Mouse (Mus musculus) kidney, postnatal 4 days (tissue): ENCODE measurements around the gene Ginm1.

ENCODE experiments used
- DNase-seq, 2 experiments: peaks; one replicate each; pipeline ENCODE4 v3.0.0; 2021; ENCODE audit warnings: mixed read lengths in 2 of 2

The Ginm1 gene

DNA sequence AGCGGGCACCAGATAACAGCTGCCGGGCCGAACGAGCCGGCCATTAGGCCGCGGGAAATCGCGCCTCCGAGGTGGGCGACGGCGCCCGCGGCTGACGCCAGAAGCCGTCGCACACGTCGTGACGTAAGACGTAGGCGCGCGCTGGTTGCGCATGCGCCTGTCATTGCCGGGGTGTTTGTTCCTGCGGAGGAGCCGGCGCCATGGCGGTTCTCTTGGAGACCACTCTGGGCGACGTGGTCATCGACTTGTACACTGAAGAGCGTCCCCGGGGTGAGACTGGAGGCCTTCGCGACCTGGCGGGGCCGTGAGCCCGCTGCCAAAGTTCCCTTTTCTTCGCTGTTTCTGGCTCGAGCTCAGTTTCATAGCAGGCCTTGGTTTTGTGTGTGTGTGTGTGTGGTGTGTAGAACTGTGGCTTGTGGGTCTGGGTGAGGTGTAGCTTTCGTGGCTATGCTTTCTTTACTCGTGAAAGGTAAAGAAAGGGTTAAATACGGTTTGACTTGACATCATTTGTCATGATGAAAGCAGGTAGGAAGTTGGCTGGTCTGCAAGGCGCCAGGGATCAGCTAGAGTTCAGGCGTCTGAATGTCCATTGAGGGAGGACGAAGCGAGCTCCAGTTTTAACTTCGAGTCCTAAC lies at the start of gene Ginm1, which contains the start of gene Ppil4:
Gene Ginm1, minus strand, starts transcription at position 74 of the 635 bp plus-strand sequence.
Gene Ppil4, plus strand, starts transcription at position 141 of the 635 bp plus-strand sequence.
- peak; percentile 92 to 95 for DNase-seq

DNA sequence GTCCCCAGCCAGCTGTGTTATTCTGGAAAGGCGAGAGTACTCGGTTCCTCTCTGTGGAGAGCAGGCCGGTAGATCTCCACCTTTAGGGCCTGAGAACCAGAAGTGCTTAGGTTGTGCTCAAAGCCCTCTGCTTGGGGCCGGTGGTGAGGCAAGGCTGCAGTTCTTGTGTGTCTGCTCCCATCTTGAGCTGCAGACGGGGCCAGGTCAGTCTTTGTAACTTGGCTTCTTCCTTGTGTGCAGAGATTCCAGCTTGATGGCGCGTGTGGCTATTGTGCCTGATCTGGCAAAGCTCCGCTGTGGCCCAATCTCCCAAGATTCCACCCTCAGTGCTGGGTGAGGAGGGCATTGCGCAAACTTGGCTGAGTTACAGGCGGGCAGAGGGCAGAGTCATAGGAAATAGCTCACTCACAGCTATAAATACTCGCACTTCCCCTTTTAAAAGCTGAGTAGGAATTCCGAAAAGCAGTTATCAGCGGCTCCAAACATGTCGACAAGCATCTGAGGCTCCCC lies 49.0 kb upstream of the Ginm1 start:
- peak; percentile 46 to 60 for DNase-seq

DNA sequence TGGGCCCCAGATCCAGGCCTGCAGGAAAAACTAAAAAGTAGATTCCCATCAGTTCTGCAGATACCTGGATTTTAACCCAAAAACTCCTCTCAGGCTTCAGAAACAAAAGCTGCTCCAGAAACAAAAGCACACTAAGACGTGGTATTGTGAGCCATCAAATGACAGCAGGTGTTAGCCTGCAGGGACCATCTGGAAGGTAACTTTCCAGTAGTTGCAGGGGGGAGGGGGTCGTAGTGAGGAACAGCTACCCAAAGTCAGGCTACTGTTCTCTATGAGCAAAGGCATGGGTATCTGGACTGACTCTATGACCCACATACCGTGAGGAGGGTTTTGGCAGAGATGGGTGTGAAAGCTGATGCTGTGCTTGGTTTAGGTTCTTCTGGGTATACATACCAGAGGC lies 48.2 kb upstream of the Ginm1 start:
- no peak for DNase-seq

DNA sequence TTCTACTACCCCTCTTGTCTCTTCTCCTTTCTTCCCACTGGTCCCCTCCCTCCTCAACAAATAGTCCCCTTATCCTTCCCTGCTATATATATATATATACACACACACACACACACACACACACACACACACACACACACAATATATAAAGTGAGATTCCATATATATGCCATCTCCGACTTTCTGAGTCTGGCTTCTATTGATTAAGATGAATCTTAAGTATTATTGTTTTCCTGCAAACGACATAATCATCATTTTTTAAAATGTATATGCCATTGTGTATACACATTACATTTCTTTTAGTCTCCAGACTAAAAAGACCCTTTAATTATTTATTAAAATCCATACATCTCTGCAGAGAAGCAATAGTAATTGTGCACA lies 47.7 kb upstream of the Ginm1 start:
- no peak for DNase-seq

DNA sequence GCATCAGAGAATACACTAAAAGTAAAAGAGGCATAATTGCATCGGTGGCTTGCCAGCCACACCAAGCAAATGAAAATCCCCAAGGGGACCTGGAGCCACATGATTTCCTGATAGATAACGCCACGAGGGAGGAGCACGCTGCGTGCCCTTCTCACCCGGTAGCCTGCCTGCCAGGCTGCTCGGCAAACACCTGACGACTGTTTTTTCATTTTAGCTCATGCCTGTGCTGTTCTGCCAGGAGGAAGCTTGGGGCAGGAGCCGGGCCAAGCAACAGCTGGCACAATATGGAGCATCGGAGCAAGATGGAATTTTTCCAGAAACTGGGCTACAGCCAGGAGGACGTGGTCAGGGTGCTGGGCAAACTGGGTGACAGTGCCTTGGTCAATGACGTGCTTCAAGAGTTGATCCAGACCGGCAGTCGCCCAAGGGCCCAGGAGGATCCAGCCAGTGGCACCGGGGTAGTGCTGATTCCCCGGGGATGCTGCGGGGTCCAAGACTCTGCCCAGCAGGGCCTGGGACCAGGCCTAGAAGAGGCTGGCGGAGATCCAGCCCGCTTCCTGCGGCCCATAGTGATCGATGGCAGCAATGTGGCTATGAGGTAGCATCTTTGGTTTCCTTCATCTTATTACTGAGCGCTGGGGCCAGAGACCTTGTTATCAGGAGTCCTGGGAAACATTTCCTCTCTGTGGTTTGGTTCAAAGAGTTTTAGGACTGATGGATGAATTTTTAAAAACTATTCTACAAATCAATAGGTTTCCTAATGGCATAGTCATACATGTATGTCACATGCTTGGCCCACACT lies 47.1 kb upstream of the Ginm1 start:
- no peak for DNase-seq

DNA sequence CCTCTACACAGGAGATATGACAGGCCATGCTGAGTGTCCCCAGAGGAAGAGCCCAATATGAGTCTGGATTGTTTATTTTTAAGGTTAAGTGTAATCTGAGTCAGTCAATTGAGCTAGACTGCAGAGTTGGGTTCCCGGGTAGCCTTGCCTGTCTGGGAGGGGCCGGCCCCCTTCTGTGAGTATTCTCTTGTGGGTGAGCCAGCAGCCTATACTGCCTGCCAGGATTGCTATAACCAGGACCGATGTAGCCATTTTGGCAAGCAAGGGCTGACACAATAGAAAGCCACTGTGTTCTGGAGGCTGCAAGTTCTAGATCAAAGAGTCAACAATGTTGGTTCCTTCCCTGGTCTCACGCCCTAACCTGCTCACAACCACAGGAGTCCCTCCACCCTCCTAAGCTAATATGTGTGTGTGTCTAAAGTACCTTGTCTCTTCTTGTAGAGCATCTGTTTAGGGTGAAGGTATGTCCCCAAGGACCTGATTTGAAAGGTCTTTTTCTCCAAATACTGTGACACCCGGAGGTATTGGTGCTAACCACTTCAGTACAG lies 46.3 kb upstream of the Ginm1 start:
- no peak for DNase-seq

DNA sequence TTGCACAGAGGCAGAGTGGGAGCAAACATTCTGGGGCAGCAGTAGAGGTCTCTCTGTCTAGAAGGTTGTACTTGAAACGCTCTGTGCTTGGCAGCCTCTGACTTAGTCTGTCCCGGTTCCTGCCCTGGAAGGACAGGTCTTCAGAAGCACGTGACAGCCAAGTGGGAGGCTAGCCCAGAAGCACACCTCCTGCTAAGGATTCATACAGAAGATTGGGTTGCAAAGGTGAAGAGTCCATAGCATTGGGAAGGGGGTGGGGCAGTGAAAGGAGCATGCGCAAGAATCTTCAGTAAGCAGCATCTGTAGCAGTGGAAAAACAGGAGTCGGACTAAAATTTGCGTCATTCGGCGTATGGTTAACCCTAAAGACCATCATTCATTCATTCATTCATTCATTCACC lies 45.4 kb upstream of the Ginm1 start:
- no peak for DNase-seq

DNA sequence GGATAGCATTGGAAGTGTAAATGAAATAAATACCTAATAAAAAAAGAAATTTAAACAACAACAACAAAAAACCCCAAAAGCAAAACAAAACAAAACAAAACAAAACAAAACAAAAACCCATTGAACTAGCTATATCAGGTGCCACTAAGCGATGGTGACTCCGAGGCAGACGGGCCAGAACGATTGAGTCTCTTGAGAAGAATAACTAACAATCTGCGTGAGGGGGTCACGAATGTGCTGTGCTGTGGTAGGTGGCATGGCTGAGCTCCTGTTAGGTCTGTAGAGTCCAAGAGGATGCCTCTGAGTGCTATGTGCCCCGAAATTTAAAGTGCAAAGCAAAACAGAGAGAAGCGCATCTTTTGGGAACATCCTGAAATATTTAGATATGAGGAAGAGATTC lies 44.8 kb upstream of the Ginm1 start:
- DNase-seq: no peak

DNA sequence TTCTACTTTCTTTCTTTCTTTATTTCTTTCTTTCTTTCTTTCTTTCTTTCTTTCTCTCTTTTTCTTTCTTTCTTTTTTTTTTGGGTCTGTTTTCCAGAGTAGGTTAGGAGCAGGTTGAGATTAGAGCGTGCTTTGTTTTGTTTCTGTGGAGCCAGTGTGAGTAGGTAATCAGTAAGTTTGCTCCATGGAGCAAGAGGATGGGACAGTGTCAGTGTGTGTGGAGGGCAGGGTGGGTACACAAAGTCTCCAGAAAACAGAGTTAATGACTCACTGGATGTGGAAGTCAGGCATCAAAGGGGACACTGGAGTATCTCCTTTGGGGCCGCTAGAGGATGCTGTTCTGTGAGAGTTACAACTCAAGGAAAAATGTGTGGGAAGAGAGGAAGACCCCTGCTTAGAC lies 44.3 kb upstream of the Ginm1 start:
- no peak for DNase-seq

DNA sequence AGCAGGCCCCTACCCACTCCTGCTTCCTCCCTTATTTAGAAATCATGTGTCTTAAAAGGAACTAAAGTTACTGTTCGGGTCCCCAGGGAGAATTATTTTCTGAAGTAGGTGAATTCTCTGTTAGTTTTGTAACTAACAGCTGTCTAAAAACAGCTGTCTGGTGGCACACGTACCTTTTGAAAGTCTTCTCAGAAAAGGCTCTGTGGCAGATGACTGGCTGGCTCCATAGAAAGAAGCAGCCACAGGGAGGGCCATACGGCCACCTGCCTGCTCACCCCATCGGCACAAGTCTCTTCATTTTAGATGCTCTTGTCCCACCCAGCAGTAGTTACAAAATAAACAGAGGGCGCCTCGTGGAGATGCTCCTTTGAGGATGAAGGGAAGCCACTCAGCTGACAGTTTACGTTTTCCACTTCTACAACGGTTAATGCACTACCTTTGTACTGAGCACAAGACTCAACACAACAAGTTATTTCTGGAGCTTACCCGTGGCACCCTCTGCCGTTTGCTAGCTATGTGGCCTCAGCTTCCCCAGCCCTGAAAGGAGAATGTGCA lies 42.1 kb upstream of the Ginm1 start:
- no peak for DNase-seq

DNA sequence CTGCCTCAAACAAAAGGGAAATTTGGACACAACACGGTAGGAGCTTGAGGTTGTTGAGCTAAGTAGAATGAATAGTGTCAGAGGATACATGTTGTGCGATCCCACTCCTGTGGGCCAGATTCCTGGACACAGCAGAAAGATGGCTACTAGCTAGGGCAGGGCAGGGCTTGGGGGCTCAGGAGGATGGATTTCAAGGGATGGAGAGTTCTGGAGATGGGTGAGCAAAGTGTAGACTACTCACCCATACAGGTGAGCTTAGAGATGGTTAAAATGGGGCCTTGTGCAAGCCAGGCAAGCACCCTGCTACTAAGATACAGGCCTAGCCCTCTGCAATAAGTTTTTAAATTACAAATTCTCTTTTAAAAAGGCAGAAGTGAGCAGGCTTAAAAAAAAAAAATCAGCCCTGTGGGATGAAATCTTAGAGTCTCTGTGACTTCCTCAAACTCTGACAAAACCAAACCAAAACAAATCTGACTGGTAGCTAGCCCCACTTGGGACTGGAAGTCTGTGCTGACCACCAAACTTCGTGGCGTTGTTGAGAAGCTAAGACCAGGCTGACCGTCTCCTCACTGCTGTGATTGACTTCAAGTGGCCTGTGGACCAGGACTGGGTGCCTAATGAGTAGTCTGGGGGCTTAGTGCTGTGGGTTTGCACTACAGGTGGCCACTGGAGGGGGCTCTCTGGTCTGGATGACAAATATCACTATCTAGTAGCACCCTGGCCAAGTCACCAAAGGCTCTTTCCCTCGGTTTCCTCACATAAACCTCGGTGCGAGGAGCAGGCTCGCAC lies 40.9 kb upstream of the Ginm1 start:
- no peak for DNase-seq

DNA sequence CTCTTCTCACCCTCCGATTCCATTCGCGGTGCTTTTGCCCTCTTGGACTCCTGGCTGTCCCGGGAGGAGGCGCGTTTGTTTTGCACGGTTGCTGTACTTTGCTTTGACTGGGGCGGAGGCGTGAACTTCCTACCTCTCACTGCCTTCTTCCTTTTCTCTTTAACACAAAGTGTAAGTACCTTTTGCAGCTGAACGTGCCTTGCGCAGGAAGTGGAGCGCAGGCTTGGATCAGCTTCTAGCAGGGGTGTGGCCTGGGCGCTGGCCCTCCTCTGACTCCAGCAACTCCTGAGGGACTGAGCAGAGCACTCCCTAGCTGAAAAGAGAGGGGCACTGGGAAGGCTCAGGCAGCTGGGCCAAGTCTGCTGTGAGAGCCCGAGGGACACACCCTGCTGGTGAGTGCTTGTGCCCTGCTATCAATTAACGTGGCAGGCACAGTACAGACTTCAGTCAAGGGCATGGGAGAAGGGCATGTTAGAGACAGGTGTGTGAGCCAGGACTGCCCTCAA lies 39.6 kb upstream of the Ginm1 start, which contains the start of gene Zc3h12d:
Gene Zc3h12d, plus strand, starts transcription at position 300 of the 506 bp plus-strand sequence.
- DNase-seq: peak; percentile 47 to 66

DNA sequence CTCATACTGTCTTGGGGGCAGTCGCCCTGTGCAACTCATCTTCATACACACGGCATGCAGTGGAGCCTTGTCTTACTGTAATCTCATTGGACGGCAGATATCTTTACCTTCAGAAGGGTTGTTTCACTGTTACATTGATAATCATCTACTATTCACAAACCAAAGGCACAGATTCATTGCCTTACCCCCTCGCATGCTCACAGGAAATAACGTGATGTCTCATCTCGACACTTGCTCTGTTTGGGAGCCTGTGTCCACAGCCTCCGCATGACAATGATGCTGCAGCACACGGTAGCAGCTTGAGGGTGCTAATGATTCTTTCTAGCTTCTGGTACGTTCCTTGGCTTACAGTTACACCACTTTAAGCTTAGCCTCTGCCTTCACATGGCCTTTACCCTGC lies 33.5 kb upstream of the Ginm1 start:
- no peak for DNase-seq

DNA sequence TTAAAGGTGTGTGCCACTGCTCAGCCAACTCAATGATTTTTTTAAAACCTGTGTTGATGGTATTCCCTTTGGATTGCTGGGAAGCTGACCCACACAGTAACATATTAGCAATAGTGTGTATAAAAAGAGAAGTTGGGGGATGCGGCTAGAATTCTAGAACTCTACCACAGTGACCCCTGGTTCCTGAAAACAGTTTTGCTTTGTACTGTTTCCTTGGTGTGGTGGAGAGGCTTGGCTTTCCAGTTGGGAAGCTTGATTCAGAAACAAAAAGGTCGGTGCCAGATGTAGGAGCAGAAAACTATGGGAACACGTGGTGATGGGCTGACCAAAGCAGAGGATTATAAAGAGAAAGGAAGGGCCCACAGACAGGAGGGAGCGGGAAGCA lies 32.6 kb upstream of the Ginm1 start:
- no peak for DNase-seq

DNA sequence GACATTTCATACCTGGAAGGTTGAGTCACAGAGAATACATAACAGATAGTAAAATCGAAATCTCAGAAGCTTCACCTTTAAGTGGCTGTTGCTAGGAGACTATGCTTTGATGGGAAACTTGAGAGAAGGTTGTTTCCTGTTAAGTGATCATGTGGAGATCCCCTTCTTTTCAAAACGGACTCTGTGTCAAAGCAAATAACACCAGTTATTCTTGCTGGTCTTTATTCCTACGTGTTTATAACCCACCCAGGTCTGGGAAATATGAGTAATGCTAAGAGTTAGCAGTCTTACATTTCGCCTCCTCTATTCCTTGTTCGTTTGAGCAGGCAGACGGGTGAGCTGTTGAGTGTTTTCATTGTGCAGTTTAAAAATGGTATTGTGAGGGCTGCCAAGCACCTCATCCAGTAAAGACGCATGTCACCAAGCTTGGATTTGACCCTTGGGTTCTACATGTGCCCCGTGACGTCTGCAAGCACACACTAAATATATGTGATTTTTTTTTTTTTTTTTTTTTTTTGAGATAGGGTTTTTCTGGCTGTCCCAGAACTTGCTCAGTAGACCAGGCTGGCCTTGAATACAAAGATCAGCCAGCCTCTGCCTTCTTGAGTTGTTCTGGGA lies 32.1 kb upstream of the Ginm1 start:
- no peak for DNase-seq

DNA sequence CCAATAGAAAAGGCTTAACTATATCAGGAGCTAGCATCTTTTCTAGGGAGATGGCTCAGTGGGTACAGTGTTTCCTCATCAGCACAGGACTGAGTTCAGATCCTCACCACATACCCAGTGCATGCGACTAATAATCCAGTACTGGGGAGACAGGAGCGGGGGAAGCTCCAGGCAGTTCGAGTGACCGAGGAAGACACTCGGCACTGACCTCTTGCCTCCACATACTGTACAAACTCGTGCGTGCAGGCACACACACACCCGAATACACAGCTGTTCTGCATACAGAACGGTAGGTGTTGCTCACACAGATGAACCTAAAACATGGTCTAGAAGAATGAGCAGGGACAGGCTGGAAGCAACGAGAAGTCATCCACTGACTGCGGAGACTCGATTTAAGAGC lies 29.4 kb upstream of the Ginm1 start:
- DNase-seq: no peak

DNA sequence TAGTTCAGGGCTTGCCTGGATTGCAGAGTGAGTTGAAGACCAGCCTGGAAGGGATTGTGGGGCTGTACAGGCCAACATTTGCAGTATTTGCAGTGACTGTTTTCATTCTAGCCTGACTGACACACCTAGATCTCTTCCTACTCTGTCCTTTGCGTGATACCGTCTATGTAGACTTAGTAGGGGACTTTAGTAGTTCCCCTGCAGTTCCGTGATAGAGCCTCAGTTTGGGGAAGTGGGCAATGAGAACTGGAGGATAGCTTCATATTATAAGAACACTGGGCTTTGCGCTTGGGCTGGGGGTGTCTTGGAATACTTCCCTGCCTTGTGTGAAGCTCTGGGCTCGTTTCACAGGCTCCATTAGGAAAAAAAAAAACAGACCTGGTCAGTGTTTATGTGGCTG lies 27.5 kb upstream of the Ginm1 start:
- no peak for DNase-seq

DNA sequence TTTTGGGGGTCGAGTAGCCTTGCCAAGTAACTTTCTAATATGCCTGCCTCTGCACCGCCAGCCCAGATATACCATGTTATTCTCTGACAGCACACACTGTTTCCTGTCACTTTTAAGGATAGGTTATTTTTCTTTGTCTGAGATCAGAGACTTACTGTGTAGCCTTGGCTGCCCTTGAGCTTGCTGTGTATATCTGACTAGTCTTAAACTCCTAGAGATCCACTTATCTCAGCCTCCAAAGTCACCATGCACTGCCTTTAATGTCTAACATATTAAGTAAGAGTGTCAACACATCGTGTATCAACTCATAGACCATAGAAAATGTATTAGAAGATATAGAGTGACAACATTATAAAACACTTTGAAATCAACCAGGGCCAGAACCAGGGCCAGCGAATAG lies 27.0 kb upstream of the Ginm1 start:
- DNase-seq: no peak

DNA sequence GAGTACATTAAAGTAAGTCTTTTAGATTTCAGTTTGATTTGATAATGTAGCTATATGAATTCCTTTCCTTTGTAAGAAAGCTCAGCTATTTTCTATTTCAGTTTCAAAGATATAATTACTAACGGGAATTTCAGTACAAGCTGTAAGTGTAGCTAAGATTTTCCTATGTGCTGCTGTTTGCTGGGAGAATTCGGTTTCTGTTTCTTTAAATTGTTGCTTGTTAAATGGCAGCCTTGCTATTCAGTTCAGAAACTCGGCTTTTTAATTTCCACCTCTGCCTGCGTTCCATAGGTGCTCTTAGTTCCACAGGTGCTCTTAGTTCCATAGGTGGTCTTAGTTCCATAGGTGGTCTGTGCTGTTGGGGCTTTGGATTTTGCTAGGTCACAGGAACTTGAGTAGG lies 26.5 kb upstream of the Ginm1 start:
- no peak for DNase-seq

DNA sequence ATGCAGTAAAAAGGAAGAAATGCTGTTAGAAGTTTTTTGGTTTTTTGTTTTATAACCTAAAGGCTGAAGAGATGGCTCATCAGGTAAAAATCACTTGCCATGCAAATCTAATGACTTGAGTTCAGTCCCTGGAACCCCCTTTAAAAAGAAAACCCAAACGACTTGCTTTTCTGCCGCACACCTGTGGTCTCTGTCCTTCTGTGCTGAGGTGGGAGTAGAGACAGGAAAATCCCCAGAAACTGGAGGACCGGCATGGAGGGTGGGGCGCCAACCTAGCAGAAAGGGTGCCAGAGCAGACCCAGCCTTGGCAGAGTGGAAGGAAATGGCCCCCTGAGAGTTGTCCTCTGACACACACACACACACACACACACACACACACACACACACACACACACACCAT lies 26.1 kb upstream of the Ginm1 start:
- DNase-seq: no peak

DNA sequence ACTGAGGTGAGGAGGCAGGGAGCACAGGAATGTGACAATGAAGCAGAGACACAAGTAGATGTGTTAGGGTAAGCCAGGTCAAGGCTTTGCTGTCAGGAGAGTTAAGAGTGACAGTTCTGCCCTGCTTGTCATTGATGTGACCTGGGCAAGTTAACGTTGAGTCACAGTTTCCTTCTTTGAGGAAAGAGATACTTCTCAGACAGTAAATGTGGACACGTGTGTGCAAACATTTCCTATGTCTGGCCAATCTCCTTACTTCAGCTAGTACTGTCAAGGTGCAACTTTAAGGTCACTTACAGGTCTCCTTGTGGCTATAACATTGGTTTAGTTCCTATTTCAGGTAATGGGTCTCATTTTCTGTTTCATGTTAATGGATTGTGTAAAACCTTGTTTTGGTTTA lies 23.9 kb upstream of the Ginm1 start:
- no peak for DNase-seq

DNA sequence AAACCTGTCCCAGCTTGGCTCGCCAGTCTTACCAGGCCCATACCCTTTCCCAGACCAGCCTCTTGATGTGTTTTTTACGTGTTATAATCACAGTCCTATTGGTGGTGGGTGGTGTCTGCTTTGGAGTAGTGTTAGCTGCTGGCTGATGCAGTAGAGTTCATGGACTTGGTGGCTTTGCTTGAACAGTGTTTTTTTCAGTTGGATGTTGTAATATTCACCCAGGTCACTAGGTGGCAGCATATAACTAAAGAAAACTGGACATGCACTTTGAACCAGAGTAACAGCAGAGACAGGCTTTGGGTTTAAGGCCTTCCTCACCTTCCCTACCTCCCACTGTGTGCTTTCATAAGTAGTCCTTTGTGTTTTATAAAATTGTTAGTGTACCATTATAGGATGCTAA lies 17.3 kb upstream of the Ginm1 start:
- DNase-seq: peak in 1 of 2 experiments; percentile 27
